Mouse (Mus musculus) embryonic stem cell, embryonic (primary cell): ENCODE measurements at regions not wholly inside any gene's neighbourhood (a gene's known extent, or its start where the extent isn't known, plus 50 kb on each side); places are given as distances from the start of the nearest gene placed in this dataset.

Source experiments
- CTCF ChIA-PET, 4 experiments: fragments of 300-600 bp in 2 of 4; fragments of 350-600 bp in 2 of 4; sonication (Branson Sonifier 250); formaldehyde crosslinking; loops; one replicate each; lab custom pipeline; 2022; ENCODE audit warnings: inconsistent platforms in 2 of 4; lab: Charles Lee
- POLR2A ChIA-PET, 4 experiments: fragments of 300-600 bp in 2 of 4; fragments of 350-600 bp in 2 of 4; sonication (Branson Sonifier 250); formaldehyde crosslinking; loops; one replicate each; lab custom pipeline; 2022; ENCODE audit warnings: antibody characterized with exemption in 4 of 4, inconsistent platforms in 1 of 4; lab: Charles Lee

GRCm38 (mm10) chr3:136450986-136451774, 125.3 kb upstream of the Bank1 start:
- ChIA-PET CTCF (no interaction called here), POLR2A (no interaction called here)

- POLR2A ChIA-PET, result no interaction called here
- CTCF ChIA-PET, result no interaction called here
Measured at GRCm38 (mm10) chr3:136450361-136450895, 124.6 kb upstream of the Bank1 start.

- ChIA-PET POLR2A (no interaction called here), CTCF (no interaction called here)
Measured at GRCm38 (mm10) chr3:136449364-136449763, 123.5 kb upstream of the Bank1 start.

GRCm38 (mm10) chr3:136444598-136444997, 118.7 kb upstream of the Bank1 start:
- CTCF ChIA-PET, result no interaction called here
- POLR2A ChIA-PET, result no interaction called here

- CTCF ChIA-PET, result no interaction called here
- POLR2A ChIA-PET, result no interaction called here
Measured at GRCm38 (mm10) chr3:136442099-136442498, 116.2 kb upstream of the Bank1 start.

GRCm38 (mm10) chr3:136439907-136440645, 114.2 kb upstream of the Bank1 start:
- ChIA-PET CTCF (no interaction called here), POLR2A (no interaction called here)

GRCm38 (mm10) chr3:136439350-136439749, 113.5 kb upstream of the Bank1 start:
- ChIA-PET CTCF (no interaction called here), POLR2A (no interaction called here)

GRCm38 (mm10) chr3:136434407-136434806, 108.5 kb upstream of the Bank1 start:
- ChIA-PET POLR2A (interaction anchor here in 1 of 4 experiments (0.9 kb wide), 1 partner anchor 270 kb away, joined by 3 read pairs; no protein-coding TSS in a partner anchor), CTCF (interaction anchor here in 1 of 4 experiments (0.6 kb wide), 1 partner anchor 1144 kb away, joined by 4 read pairs; no protein-coding TSS in a partner anchor)

- ChIA-PET CTCF (no interaction called here), POLR2A (no interaction called here)
Measured at GRCm38 (mm10) chr3:136432072-136432471, 106.2 kb upstream of the Bank1 start.

- ChIA-PET CTCF (interaction anchor here in 1 of 4 experiments (0.6 kb wide), 1 partner anchor 11 kb away, joined by 3 read pairs; no protein-coding TSS in a partner anchor), POLR2A (no interaction called here)
Measured at GRCm38 (mm10) chr3:136427427-136427826, 101.6 kb upstream of the Bank1 start.

- ChIA-PET POLR2A (no interaction called here), CTCF (no interaction called here)
Measured at GRCm38 (mm10) chr3:136426539-136427194, 100.8 kb upstream of the Bank1 start.

GRCm38 (mm10) chr3:136421969-136422614, 96.2 kb upstream of the Bank1 start:
- ChIA-PET CTCF (no interaction called here), POLR2A (no interaction called here)

- CTCF ChIA-PET, result no interaction called here
- POLR2A ChIA-PET, result no interaction called here
Measured at GRCm38 (mm10) chr3:136405606-136406005, 79.7 kb upstream of the Bank1 start.

- POLR2A ChIA-PET, result no interaction called here
- CTCF ChIA-PET, result no interaction called here
Measured at GRCm38 (mm10) chr3:136383282-136383681, 57.4 kb upstream of the Bank1 start.

- ChIA-PET CTCF (no interaction called here), POLR2A (no interaction called here)
Measured at GRCm38 (mm10) chr3:136380644-136381043, 54.8 kb upstream of the Bank1 start.

- ChIA-PET POLR2A (no interaction called here), CTCF (no interaction called here)
Measured at GRCm38 (mm10) chr3:136379741-136380398, 54.0 kb upstream of the Bank1 start.

GRCm38 (mm10) chr3:136376893-136377292, 51.0 kb upstream of the Bank1 start:
- CTCF ChIA-PET, result interaction anchor here in 1 of 4 experiments (0.7 kb wide), 1 partner anchor 44 kb away, joined by 3 read pairs; no protein-coding TSS in a partner anchor
- POLR2A ChIA-PET, result no interaction called here
